Comparison of ENCODE assay signal across 9 mouse cellular contexts in the genomic region with DNA sequence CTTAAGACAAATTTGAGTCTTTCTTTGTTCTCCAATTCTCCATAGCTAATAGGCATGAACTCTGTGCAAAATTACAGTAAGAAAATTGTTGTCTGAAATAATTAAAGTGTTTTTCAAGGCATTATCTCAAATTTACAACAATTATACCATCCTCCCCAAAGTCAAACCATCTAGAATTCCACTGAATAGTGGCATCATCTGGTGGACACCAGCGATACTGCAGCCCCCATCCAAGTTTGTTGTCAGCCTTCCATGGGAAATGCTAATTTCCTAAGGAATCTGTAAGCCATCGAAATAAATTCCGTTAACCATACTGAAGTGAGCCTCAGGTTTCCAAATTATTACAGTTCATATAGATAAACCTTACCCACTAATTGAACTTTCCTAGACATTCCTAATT.
A peak's percentile ranks its signal among the peaks of the same experiment; 100 is the strongest.
DNase-seq lines count a peak whose midpoint lies in the region; ATAC-seq and TF ChIP-seq lines count a peak whose summit lies in the region.
"Had no signal": no experiment of that assay in that cellular context is flagged by ENCODE, and none has a peak within 500 bp of the region (broad histone marks: within the 10 kb centered on the region; RNA-seq: fewer than 3 reads in every experiment).

No protein-coding gene starts in this region.

- no peak for ATAC-seq in hindbrain, embryonic 13.5 days (ENCODE audit: low FRiP score)
- no peak for ATAC-seq in stomach, postnatal 0 days (ENCODE audit: low FRiP score, low TSS enrichment)

- TF ChIP-seq CTCF in stomach, postnatal 0 days (IDR thresholded peaks at IDR 0.05; ENCODE audit: low read depth): peak; percentile 87

- H3K9me3 ChIP-seq in hindbrain, embryonic 10.5 days: no peaks in the 10 kb centered on the region
- no peaks in the 10 kb centered on the region for H3K9me3 ChIP-seq in hindbrain, embryonic 13.5 days
- H3K9me3 ChIP-seq in stomach, postnatal 0 days (ENCODE audit: control insufficient read depth, low read length): no peaks in the 10 kb centered on the region
- H3K9me3 ChIP-seq: liver, embryonic 15.5 days had no signal

- H3K9ac ChIP-seq in hindbrain, embryonic 13.5 days: no peak overlapping the region
- H3K9ac ChIP-seq in stomach, postnatal 0 days (ENCODE audit: low read length): no peak overlapping the region
- H3K9ac ChIP-seq: liver, embryonic 15.5 days had no signal

- no peak overlapping the region for H3K27ac ChIP-seq in hindbrain, embryonic 10.5 days
- H3K27ac ChIP-seq in hindbrain, embryonic 13.5 days: no peak overlapping the region
- H3K27ac ChIP-seq in stomach, postnatal 0 days (replicated peaks): no peak overlapping the region
- H3K27ac ChIP-seq: liver, embryonic 15.5 days had no signal

- peak; percentile 37 for DNase-seq in hindbrain, embryonic 10.5 days (ENCODE audit: low spot score)
- peak; percentile 27 for DNase-seq in right cerebral cortex, adult 18-20 months
- no peak for DNase-seq in right cerebral cortex, postnatal 36 days (ENCODE audit: low spot score in 2 of 2)
- DNase-seq in layer of hippocampus, postnatal 10 days (ENCODE audit: low spot score in 2 of 2): peak; percentile 64 to 69
- DNase-seq in stomach, postnatal 0 days (ENCODE audit: low spot score): no peak
- no peak for DNase-seq in gastrocnemius, postnatal 25 days
- no peak for DNase-seq in gastrocnemius, adult 18-20 months (ENCODE audit: low spot score)

- 0 out of 2 replicates have a peak, but pooled peaks cover under 1% of the 10 kb centered on the region for H3K27me3 ChIP-seq in hindbrain, embryonic 10.5 days (ENCODE audit: insufficient read depth, poor library complexity, severe bottlenecking)
- no peaks in the 10 kb centered on the region for H3K27me3 ChIP-seq in hindbrain, embryonic 13.5 days
- H3K27me3 ChIP-seq in stomach, postnatal 0 days (ENCODE audit: control insufficient read depth, insufficient read depth, low read length): no peaks in the 10 kb centered on the region
- H3K27me3 ChIP-seq: liver, embryonic 15.5 days had no signal

- no peak for TF ChIP-seq EP300 in stomach, postnatal 0 days (optimal IDR thresholded peaks at IDR 0.05)

- H3K4me3 ChIP-seq in hindbrain, embryonic 10.5 days: no peak overlapping the region
- no peak overlapping the region for H3K4me3 ChIP-seq in hindbrain, embryonic 13.5 days
- H3K4me3 ChIP-seq in stomach, postnatal 0 days (ENCODE audit: low read depth, low read length): no peak overlapping the region
- H3K4me3 ChIP-seq: liver, embryonic 15.5 days had no signal

- no peak overlapping the region for H3K4me2 ChIP-seq in hindbrain, embryonic 13.5 days
- no peak overlapping the region for H3K4me2 ChIP-seq in stomach, postnatal 0 days (replicated peaks; ENCODE audit: low read depth)
- H3K4me2 ChIP-seq: liver, embryonic 15.5 days had no signal

- WGBS in hindbrain, embryonic 10.5 days: 50% methylated on average over 3 of the region's 3 CpGs
- whole genome bisulfite sequencing in hindbrain, embryonic 13.5 days: 38% methylated on average over 3 of the region's 3 CpGs
- 45% methylated on average over 3 of the region's 3 CpGs for WGBS in stomach, postnatal 0 days

- peaks cover 39% of the 10 kb centered on the region for H3K4me1 ChIP-seq in hindbrain, embryonic 10.5 days (replicated peaks)
- peaks cover 31% of the 10 kb centered on the region for H3K4me1 ChIP-seq in hindbrain, embryonic 13.5 days (replicated peaks)
- H3K4me1 ChIP-seq in stomach, postnatal 0 days (replicated peaks; ENCODE audit: control insufficient read depth, insufficient read depth): no peaks in the 10 kb centered on the region
- H3K4me1 ChIP-seq: liver, embryonic 15.5 days had no signal

- no peaks in the 10 kb centered on the region for H3K36me3 ChIP-seq in hindbrain, embryonic 10.5 days
- no peaks in the 10 kb centered on the region for H3K36me3 ChIP-seq in hindbrain, embryonic 13.5 days
- no peaks in the 10 kb centered on the region for H3K36me3 ChIP-seq in stomach, postnatal 0 days (ENCODE audit: control insufficient read depth, insufficient read depth, low read length)
- H3K36me3 ChIP-seq: liver, embryonic 15.5 days had no signal

Comparison
In these comparisons a context has a peak if more than half of its experiments do, and no peak if none do; other contexts are left out.
1. DNase-seq: peak in hindbrain, embryonic 10.5 days (single experiment), right cerebral cortex, adult 18-20 months (single experiment) and layer of hippocampus, postnatal 10 days (2 of 2); none in right cerebral cortex, postnatal 36 days (0 of 2), stomach, postnatal 0 days (single experiment), gastrocnemius, postnatal 25 days (single experiment) and gastrocnemius, adult 18-20 months (single experiment).